Comparison of ENCODE assay signal across 9 mouse cellular contexts in the genomic region with DNA sequence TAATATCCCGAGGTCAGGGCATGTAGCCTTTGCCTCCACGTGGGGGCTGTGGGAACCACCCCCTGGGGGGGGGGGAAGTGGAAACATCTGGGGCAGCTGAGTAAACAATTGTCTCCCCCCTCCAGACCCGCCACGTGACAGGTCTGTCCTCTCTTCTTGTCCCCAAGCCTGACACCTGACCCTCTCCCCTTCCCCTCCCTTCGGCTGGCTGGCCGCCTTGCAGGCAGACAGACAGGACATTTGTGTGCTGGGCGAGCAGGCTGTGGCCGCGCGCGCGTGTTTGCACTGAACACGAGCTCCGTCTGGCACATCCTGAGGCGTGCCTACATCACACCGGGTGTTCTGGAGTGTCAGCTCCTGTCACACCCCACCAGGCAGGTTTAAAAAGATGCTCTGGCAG. TPM values are rescaled to one million over a fixed set of nuclear protein-coding genes. Genes with fewer than 3 reads are reported as not detected.
DNase-seq lines count a peak whose midpoint lies in the region; ATAC-seq and TF ChIP-seq lines count a peak whose summit lies in the region.
"Had no signal": no experiment of that assay in that cellular context is flagged by ENCODE, and none has a peak within 500 bp of the region (broad histone marks: within the 10 kb centered on the region; RNA-seq: fewer than 3 reads in every experiment).

No protein-coding gene starts in this region.

- no peaks in the 10 kb centered on the region for H3K36me3 ChIP-seq in heart, embryonic 11.5 days (ENCODE audit: control insufficient read depth, insufficient read depth, low read length)
- no peaks in the 10 kb centered on the region for H3K36me3 ChIP-seq in limb, embryonic 10.5 days
- H3K36me3 ChIP-seq in thymus, adult 2 months (ENCODE audit: control insufficient read depth, insufficient read depth, low read length): no peaks in the 10 kb centered on the region

- TF ChIP-seq POLR2A in thymus, adult 2 months (IDR thresholded peaks at IDR 0.05; ENCODE audit: control insufficient read depth, extremely low read depth, insufficient read depth, low read length, poor library complexity): no peak

- peak overlapping the region; percentile 49 for H3K4me2 ChIP-seq in heart, embryonic 11.5 days

- DNase-seq in heart, postnatal 4 days: no peak
- peak; percentile 27 for DNase-seq in A20 (ENCODE audit: low read depth, low spot score)
- peak; percentile 69 for DNase-seq in embryo, embryonic 10.5 days (ENCODE audit: low spot score)
- peak; percentile 60 for DNase-seq in limb, embryonic 10.5 days (ENCODE audit: low spot score)
- peak; percentile 43 to 45 for DNase-seq in right cerebral cortex, postnatal 36 days (ENCODE audit: low spot score in 2 of 2)
- no peak for DNase-seq in thymus, adult 2 months
- DNase-seq in urinary bladder, adult 18-20 months (ENCODE audit: low spot score in 2 of 2): no peak

- H3K4me3 ChIP-seq in heart, embryonic 11.5 days (ENCODE audit: low read depth, low read length): no peak overlapping the region
- peak overlapping the region; percentile 43 for H3K4me3 ChIP-seq in limb, embryonic 10.5 days
- no peak overlapping the region for H3K4me3 ChIP-seq in thymus, adult 2 months (ENCODE audit: control insufficient read depth, insufficient read depth, low read length)
- H3K4me3 ChIP-seq: erythroblast, embryonic 14.5 days had no signal

- H3K4me1 ChIP-seq in heart, embryonic 11.5 days (ENCODE audit: control insufficient read depth, insufficient read depth, low read length): peaks cover 15% of the 10 kb centered on the region
- peaks cover 28% of the 10 kb centered on the region for H3K4me1 ChIP-seq in limb, embryonic 10.5 days
- peaks cover 19% of the 10 kb centered on the region for H3K4me1 ChIP-seq in thymus, adult 2 months (replicated peaks; ENCODE audit: control insufficient read depth, insufficient read depth, low read length)

- H3K27ac ChIP-seq in heart, embryonic 11.5 days (ENCODE audit: low read depth, low read length): no peak overlapping the region
- H3K27ac ChIP-seq in limb, embryonic 10.5 days: peak overlapping the region; percentile 64
- H3K27ac ChIP-seq in thymus, adult 2 months (ENCODE audit: control insufficient read depth, insufficient read depth, low read length): no peak overlapping the region

- no peaks in the 10 kb centered on the region for H3K9me3 ChIP-seq in heart, embryonic 11.5 days (replicated peaks; ENCODE audit: control insufficient read depth, low read length)
- no peaks in the 10 kb centered on the region for H3K9me3 ChIP-seq in limb, embryonic 10.5 days (replicated peaks)

- peaks cover 71% of the 10 kb centered on the region for H3K27me3 ChIP-seq in heart, embryonic 11.5 days (ENCODE audit: control insufficient read depth, insufficient read depth, low read length)
- peaks cover 91% of the 10 kb centered on the region for H3K27me3 ChIP-seq in limb, embryonic 10.5 days (ENCODE audit: low read depth, poor library complexity, severe bottlenecking)
- no peaks in the 10 kb centered on the region; the same call in 1 of the 2 replicates for H3K27me3 ChIP-seq in thymus, adult 2 months (ENCODE audit: control insufficient read depth, insufficient read depth, low read length)

- ATAC-seq in heart, embryonic 11.5 days (replicated peaks; ENCODE audit: insufficient number of reproducible peaks, low FRiP score, low TSS enrichment): no peak

- 7% methylated on average over 16 of the region's 16 CpGs for WGBS in heart, embryonic 11.5 days (ENCODE audit: insufficient replicate concordance)
- WGBS in limb, embryonic 10.5 days: 10% methylated on average over 16 of the region's 16 CpGs
- 48% methylated on average over 16 of the region's 16 CpGs for WGBS in thymus, adult 2 months

- TF ChIP-seq CTCF in thymus, adult 2 months (IDR thresholded peaks at IDR 0.05; ENCODE audit: borderline replicate concordance, control insufficient read depth, extremely low read depth, insufficient read depth, low read length, poor library complexity): no peak

- H3K9ac ChIP-seq in heart, embryonic 11.5 days (ENCODE audit: low read depth, low read length): no peak overlapping the region

RNA-seq across cellular contexts. Expression of gene Dtx1, which starts 5.2 kb away (rescaled TPM):
- polyA plus RNA-seq in heart, embryonic 11.5 days (2014; fragmentation: Nextera tagmentation; extraction: Ambion mirVana): 0.45 and 0.53 TPM in 2 replicates
- 1 to 10 TPM in 1 of 2 experiments, under 1 TPM in 1; 0.97 to 1.5 TPM for total RNA-seq in heart, postnatal 4 days (2021)
- polyA plus RNA-seq in limb, embryonic 10.5 days (2016; fragmentation: Nextera tagmentation; extraction: Ambion mirVana): 0.84 and 1.7 TPM in 2 replicates
- polyA plus RNA-seq in thymus, adult 2 months (2012; rRNA removed): 60.6 and 66.6 TPM in 2 replicates
- polyA plus RNA-seq: erythroblast, embryonic 14.5 days had no signal

RNA-seq across cellular contexts. Expression of gene Oas2, which starts 43.1 kb away (rescaled TPM):
- polyA plus RNA-seq in heart, embryonic 11.5 days (2014; fragmentation: Nextera tagmentation; extraction: Ambion mirVana): 0.07 and 0.13 TPM in 2 replicates
- total RNA-seq in heart, postnatal 4 days (2021): under 1 TPM in 1 of 2 experiments, not detected in 1; 0.24 TPM
- not detected in 2 replicates for polyA plus RNA-seq in limb, embryonic 10.5 days (2016; fragmentation: Nextera tagmentation; extraction: Ambion mirVana)
- 18.5 and 22.4 TPM in 2 replicates for polyA plus RNA-seq in thymus, adult 2 months (2012; rRNA removed)
- polyA plus RNA-seq: erythroblast, embryonic 14.5 days had no signal

RNA-seq across cellular contexts. Expression of gene Rasal1, which starts 57.9 kb away (rescaled TPM):
- 0.27 and 0.30 TPM in 2 replicates for polyA plus RNA-seq in heart, embryonic 11.5 days (2014; fragmentation: Nextera tagmentation; extraction: Ambion mirVana)
- total RNA-seq in heart, postnatal 4 days (2021): under 1 TPM; 0.29 to 0.45 TPM
- polyA plus RNA-seq in limb, embryonic 10.5 days (2016; fragmentation: Nextera tagmentation; extraction: Ambion mirVana): 0.13 and 0.36 TPM in 2 replicates
- polyA plus RNA-seq in thymus, adult 2 months (2012; rRNA removed): 27.7 and 28.0 TPM in 2 replicates

Comparison
In these comparisons a context has a peak if more than half of its experiments do, and no peak if none do; other contexts are left out.
1. DNase-seq: peak in A20 (single experiment), embryo, embryonic 10.5 days (single experiment), limb, embryonic 10.5 days (single experiment) and right cerebral cortex, postnatal 36 days (2 of 2); none in heart, postnatal 4 days (single experiment), thymus, adult 2 months (single experiment) and urinary bladder, adult 18-20 months (0 of 2).
2. RNA of gene Dtx1, which starts 5.2 kb away (polyA plus RNA-seq): 60.6 to 66.6 TPM in thymus, adult 2 months; 0.84 to 1.7 TPM in limb, embryonic 10.5 days and 0.45 to 0.53 TPM in heart, embryonic 11.5 days; every median in the first group is over 10 times any median in the second.
3. RNA of gene Oas2, which starts 43.1 kb away (polyA plus RNA-seq): 18.5 to 22.4 TPM in thymus, adult 2 months; 0.07 to 0.13 TPM in heart, embryonic 11.5 days and not detected in limb, embryonic 10.5 days; every median in the first group is over 10 times any median in the second.
4. RNA of gene Rasal1, which starts 57.9 kb away (polyA plus RNA-seq): 27.7 to 28.0 TPM in thymus, adult 2 months; 0.27 to 0.30 TPM in heart, embryonic 11.5 days and 0.13 to 0.36 TPM in limb, embryonic 10.5 days; every median in the first group is over 10 times any median in the second.